Mouse (Mus musculus) megakaryocyte-erythroid progenitor cell, adult 5-6 weeks (primary cell): ENCODE results near the gene Macrod1. TPM values are rescaled to one million over a fixed set of nuclear protein-coding genes. Genes with fewer than 3 reads are reported as not detected.
"Not testable (repeated sequence)": the region's sequence is repeated elsewhere in the genome, so short reads cannot be mapped to it uniquely, and the experiment has no call there.

ENCODE experiments used
- ATAC-seq: replicated peaks from 2 replicates; pipeline ENCODE4 v1.8.0; 2016; ENCODE audit warnings: mild to moderate bottlenecking, inconsistent platforms; ENCODE audit not compliant: severe bottlenecking, poor library complexity, low FRiP score, low TSS enrichment
- total RNA-seq, 2 experiments: library from RNA; stranded (forward) in 1 of 2; stranded (reverse) in 1 of 2; fragments of 200-1000, 215-1000 nt in 1 of 2; fragments of >200 nt in 1 of 2; fragmentation: Nextera tagmentation in 1 of 2; gene quantifications; 2 replicates each; pipeline ENCODE4 v1.2.3; 2014 to 2017

Macrod1 gene
- total RNA-seq, 2 experiments from 2014 or later: 10.3 to 19.1 TPM

DNA sequence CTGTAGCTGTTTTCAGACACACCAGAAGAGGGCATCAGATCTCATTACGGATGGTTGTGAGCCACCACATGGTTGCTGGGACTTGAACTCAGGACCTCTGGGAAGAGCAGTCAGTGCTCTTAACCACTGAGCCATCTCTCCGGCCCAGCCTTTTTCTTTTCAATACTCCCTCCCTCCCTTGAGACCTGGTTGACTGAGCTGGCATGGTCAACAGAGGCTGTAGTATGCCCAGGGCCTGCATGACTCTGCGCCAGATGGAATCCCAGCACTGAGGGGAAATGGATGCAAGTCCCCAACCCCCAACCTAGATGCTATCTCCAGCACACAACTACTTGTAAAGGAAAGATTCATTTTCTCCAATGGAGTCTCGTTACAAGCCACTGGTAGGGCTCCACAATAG is 3.2 kb upstream of the Macrod1 start:
- ATAC-seq: not testable (repeated sequence)

DNA sequence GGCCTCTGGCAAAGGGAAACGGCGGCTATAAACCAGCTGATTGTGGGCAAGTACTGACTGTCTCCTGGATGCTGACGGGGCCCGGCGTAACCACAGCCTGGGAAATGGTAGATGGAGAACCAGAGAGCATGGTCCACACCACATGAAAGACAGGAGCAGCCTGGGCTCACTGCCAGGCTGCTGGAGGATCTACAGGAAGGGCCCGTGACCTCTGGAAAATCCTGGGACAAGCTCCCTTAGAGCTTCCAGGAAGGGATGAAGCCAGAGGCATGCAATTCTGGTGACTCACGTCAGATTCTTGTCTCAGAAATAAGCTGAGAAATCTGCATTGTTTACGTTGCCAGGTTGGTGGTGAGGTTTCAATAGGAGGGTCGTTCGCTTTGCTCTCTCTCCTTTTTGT is 1.8 kb upstream of the Macrod1 start:
- no peak for ATAC-seq

DNA sequence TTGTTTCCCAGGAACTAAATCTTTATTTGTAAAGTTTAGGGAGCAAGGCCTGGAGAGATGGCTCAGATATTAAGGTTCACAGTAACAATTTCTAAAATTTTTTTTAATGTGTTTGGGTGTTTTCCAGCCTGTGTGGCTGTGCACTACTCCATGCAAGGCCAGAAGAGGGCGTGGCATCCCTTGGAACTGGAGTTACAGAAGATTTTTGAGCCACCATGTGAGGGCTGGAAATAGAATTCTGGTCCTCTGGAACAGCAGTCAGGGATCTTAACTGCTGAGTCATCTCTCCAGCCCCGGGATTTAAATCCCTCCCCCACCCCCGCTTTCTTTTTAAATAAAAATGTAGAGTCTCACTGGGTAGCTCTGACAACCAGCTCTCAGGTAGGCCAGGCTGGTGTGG is 1.4 kb upstream of the Macrod1 start:
- no peak for ATAC-seq

- peak; percentile 0; the same call in 1 of the 2 replicates for ATAC-seq
Observed at GRCm38 (mm10) chr19:7057126-7057721, 614 bp downstream of the Macrod1 start.

- ATAC-seq: peak; percentile 87
Observed at GRCm38 (mm10) chr19:7057722-7058207, 1.2 kb downstream of the Macrod1 start.

GRCm38 (mm10) chr19:7058541-7058940 is 1.9 kb downstream of the Macrod1 start:
- ATAC-seq: no peak

DNA sequence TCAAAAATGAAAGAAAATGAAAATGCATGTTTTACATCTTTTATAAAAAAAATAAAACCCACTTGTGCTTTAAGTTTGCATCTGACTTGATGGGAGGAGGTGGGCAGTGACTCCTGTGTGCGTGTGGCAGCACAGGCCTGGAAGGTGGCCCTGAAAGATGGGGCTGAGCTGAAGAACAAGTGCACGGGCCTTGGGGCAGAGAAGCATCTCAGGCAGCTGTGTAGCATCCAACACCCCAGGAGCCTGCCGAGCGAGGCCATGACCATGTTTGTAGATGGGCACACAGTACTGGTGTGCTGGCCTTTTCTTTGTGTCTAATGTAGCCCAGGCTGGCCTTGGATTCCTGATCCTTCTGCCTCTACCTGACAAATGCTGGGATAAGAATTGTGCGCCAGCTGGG is 5.5 kb downstream of the Macrod1 start:
- no peak for ATAC-seq

GRCm38 (mm10) chr19:7062916-7063315 is 6.3 kb downstream of the Macrod1 start:
- ATAC-seq: no peak

DNA sequence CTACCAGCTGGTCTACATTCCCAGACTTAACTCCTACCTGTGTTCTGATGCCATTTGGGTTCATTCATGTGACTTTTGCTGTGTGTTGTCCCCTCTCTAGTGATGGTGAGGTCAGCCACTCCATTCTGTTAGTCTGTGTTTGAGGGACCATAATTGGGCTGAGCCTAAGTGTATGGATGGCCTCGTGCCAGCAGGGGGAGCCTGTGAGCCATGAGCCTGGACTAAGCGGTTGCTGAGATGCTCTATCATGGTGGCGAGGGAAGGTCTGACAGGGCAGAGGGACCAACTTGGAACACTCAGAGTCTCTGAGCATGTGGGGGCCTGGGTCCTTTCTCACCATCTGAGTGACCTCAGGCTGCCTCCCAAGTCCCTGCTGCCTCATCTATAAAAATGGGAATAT is 8.0 kb downstream of the Macrod1 start:
- peak; percentile 53 for ATAC-seq

DNA sequence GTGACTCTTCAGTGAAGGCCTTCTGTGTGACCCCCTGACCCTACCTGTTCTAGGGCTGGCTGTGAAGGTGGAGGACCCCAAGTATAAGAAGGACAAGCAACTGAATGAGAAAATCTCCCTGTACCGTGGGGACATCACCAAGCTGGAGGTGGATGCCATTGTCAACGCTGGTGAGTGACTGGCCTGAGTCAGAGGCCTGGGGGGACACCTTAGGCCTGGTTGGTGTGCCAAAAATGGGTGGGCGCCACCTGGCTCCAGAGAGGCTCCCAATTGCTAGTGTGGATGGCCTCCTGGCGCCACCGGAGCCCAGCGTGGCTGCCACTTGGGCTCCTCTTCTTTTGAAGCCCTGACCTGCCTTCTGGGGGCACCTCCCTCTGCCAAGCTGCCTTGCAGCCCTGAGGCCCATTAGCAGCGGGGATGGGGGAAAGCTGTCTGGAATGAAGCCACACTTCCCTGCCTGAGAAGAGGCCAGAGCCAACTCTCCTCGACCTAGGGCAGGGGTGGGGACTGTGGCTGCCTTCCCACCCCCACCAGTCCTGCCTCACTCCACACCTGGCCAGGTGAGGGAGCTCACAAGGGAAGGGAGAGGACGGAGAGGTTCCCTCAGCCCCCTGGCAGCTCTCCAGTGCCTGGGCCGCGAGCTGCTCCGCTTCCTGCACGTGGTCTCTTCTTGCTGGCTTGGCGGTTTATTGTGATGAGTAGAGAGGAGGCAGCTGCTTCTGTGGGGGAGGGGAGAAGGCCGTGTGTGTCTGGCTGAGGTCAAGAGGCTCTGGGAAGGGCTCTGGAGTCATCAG is 9.6 kb downstream of the Macrod1 start:
- no peak for ATAC-seq

DNA sequence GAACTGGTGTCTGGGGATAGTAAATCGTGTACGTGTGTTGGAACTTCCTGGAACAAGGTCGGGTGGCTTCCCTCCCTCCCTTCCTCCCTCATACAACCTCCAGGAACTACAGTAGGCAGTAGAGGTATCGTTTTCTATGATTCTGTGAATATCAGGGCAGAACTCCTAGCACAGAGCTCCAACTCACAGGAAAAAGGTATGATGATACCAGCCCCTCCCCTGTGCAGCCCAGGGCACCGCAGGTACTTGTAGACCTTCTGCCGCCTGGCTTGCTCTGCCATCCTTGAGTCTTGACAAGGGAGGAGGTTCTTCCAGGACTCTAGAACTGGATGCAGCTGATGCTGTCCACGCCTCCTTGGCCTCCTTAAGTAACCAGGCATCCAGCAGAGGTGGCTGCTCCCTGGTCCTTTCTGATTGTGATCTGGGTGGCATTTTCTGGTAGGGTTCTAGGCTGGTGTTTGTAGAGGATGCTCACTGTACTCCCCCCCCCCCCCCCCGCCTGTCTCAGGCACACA is 10.3 kb downstream of the Macrod1 start:
- ATAC-seq: peak; percentile 15

- peak; percentile 70 for ATAC-seq
Observed at GRCm38 (mm10) chr19:7067344-7068050, 10.9 kb downstream of the Macrod1 start.

DNA sequence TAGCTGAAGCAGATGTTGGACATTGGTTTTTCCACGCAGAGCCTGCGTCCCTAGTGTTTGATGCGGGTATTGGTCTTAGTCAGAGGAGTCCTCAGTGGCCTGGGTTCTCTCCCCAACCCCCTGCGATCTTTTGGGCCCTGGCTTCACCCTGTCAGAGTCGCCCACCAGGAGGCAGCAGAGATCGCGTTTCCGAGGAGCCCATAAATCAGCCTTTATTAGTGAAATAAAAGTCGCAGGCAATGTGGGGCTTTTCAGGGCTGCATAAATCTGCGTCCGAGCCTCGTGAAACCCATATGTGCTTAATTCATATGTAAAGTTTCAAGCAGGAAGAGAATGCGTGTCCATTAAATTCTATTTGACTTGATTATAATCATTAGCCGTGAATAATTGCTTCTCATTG is 11.5 kb downstream of the Macrod1 start:
- ATAC-seq: peak; percentile 23; the same call in 1 of the 2 replicates

- no peak for ATAC-seq
Observed at GRCm38 (mm10) chr19:7068661-7069531, 12.3 kb downstream of the Macrod1 start.

DNA sequence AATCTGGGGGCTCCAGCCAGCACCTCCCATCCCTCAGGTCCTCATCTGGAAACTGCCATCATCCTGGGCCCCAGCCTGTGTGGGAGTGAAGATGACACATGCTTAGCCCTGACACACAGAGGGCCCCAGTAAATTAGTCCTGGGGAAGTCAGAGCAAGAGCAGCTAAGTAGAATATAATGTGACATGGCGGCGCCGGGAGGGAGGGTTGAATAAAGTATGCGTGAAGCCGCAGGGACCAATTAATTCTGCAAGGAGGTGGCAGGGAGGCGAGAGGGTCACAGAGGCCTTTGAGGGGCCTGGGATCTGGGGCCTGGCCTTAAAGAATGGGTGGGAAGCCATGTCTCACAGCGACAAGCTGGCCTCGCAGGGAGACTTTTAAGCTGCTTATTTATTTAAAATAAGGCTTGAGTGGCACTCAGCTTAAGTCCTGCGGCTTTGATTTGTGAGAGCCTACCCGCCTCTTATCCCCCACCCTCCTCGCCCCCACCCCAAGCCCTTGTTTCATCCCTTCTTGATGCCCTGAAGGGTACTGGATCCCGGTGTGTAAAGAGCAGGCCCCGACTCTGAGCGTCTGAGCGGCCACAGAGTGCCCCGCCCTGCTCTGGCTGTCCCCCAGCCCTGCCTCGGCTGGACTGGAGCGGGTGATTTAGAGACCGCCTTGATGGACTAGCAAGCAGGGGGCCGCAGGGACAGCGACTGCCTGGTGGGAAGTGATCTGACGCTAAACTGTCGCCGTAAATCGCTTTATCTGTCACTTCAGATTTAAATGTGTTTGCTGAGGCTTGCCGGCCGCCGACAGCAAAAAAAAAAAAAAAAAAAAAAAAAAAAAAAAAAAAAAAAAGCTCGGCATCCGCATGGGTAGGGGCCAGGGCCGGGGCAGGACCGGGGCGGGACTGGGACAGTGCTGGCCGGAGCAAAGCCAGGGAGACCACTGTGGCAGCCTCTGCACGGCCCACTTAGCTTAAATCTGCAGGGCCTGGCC is 13.5 kb downstream of the Macrod1 start:
- no peak for ATAC-seq

GRCm38 (mm10) chr19:7070775-7071174 is 14.2 kb downstream of the Macrod1 start:
- no peak for ATAC-seq

DNA sequence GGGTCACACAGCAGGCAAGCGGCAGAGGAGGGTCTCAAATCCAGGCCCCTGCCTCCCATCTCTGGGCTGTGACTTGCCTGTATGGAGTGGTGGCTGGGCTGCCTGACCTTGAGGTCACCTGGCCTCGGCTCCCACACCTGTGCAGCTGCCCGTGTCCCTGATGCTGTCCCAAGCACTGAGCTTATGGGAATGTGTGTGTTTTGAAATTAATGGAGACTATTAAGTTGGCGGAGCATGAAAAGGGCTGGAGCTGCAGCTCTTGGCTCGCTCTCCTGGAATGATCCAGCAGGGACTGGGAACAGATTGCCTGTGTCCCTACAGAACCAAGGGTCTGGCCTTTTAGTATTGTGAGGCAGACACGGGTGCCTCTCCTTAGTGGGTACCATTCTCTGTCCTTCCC is 15.6 kb downstream of the Macrod1 start:
- no peak for ATAC-seq
